Mouse (Mus musculus) left cerebral cortex, adult 9 months (tissue): ENCODE measurements around the gene Dusp19.

ENCODE experiments used
- DNase-seq, 2 experiments: peaks; one replicate each; pipeline ENCODE4 v3.0.0; 2022; ENCODE audit warnings: low spot score in 2 of 2

The Dusp19 gene

GRCm38 (mm10) chr2:80616854-80617737, at the start of gene Dusp19, which contains the start of gene Nup35:
Gene Dusp19, plus strand, starts transcription at chr2:80617045.
Gene Nup35, plus strand, starts transcription at chr2:80617236.
- DNase-seq = peak; percentile 89 to 98

- DNase-seq = no peak
These were observed 49.4 kb upstream of the Dusp19 start for GRCm38 (mm10) chr2:80567411-80567810.

GRCm38 (mm10) chr2:80570656-80571055, 46.2 kb upstream of the Dusp19 start:
- DNase-seq = no peak

GRCm38 (mm10) chr2:80577286-80577685, 39.6 kb upstream of the Dusp19 start:
- no peak for DNase-seq

- DNase-seq = no peak
These were observed 37.5 kb upstream of the Dusp19 start for GRCm38 (mm10) chr2:80579253-80579891.

- peak in 1 of 2 experiments; percentile 43 for DNase-seq
These were observed 36.4 kb upstream of the Dusp19 start for GRCm38 (mm10) chr2:80580311-80580961.

- peak; percentile 67 to 86 for DNase-seq
These were observed 35.7 kb upstream of the Dusp19 start, which contains the start of gene Nckap1 for GRCm38 (mm10) chr2:80581043-80581711. Gene Nckap1, minus strand, starts transcription at chr2:80581380.

GRCm38 (mm10) chr2:80582356-80582755, 34.5 kb upstream of the Dusp19 start:
- no peak for DNase-seq

GRCm38 (mm10) chr2:80594215-80594918, 22.5 kb upstream of the Dusp19 start:
- peak in 1 of 2 experiments; percentile 65 for DNase-seq

GRCm38 (mm10) chr2:80596960-80597359, 19.9 kb upstream of the Dusp19 start:
- DNase-seq = peak in 1 of 2 experiments; percentile 41

GRCm38 (mm10) chr2:80599850-80600249, 17.0 kb upstream of the Dusp19 start:
- no peak for DNase-seq

GRCm38 (mm10) chr2:80600611-80601010, 16.2 kb upstream of the Dusp19 start:
- DNase-seq = no peak

- no peak for DNase-seq
These were observed 14.1 kb upstream of the Dusp19 start for GRCm38 (mm10) chr2:80602756-80603155.

- DNase-seq = no peak
These were observed 12.9 kb upstream of the Dusp19 start for GRCm38 (mm10) chr2:80603771-80604426.

GRCm38 (mm10) chr2:80612286-80612685, 4.6 kb upstream of the Dusp19 start:
- DNase-seq = no peak

- DNase-seq = peak in 1 of 2 experiments; percentile 68
These were observed 4.0 kb upstream of the Dusp19 start for GRCm38 (mm10) chr2:80612796-80613195.

- no peak for DNase-seq
These were observed 2.1 kb downstream of the Dusp19 start for GRCm38 (mm10) chr2:80618991-80619390.

- DNase-seq = no peak
These were observed 5.1 kb downstream of the Dusp19 start for GRCm38 (mm10) chr2:80621921-80622320.

GRCm38 (mm10) chr2:80624523-80624922, 7.7 kb downstream of the Dusp19 start:
- no peak for DNase-seq

- DNase-seq = peak in 1 of 2 experiments; percentile 32
These were observed 15.6 kb downstream of the Dusp19 start for GRCm38 (mm10) chr2:80632336-80633026.
